Mouse (Mus musculus) c-Kit-negative CD71-positive TER-119-positive erythroid progenitor cells, embryonic 14.5 days (primary cell): ENCODE data around the gene Fam118a.
"Not testable (repeated sequence)": the region's sequence is repeated elsewhere in the genome, so short reads cannot be mapped to it uniquely, and the experiment has no call there.

ENCODE experiments used
- DNase-seq: peaks from one replicate; pipeline ENCODE4 v3.0.0-alpha.2; 2013; ENCODE audit warnings: low read depth, low spot score

Gene Fam118a

DNA sequence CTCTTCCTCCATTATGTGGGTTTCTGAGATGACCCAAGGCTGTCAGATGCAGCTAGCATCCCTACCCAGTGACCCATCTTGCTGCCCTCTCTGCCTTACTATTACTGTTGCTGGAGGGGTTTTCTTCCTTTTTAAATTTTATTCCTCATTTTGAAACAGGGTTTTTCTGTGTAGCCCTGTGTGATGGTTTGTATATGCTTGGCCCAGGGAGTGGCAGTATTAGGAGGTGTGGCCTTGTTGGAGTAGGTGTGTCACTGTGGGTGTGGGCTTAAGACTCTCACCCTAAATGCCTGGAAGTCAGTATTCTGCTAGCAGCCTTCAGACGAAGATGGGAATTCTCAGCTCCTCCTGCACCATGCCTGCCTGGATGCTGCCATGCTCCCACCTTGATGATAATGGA is at the start of gene Fam118a:
TSS of gene Fam118a (plus strand) at position 301 of the 400 bp plus-strand sequence.
- DNase-seq = not testable (repeated sequence)

DNA sequence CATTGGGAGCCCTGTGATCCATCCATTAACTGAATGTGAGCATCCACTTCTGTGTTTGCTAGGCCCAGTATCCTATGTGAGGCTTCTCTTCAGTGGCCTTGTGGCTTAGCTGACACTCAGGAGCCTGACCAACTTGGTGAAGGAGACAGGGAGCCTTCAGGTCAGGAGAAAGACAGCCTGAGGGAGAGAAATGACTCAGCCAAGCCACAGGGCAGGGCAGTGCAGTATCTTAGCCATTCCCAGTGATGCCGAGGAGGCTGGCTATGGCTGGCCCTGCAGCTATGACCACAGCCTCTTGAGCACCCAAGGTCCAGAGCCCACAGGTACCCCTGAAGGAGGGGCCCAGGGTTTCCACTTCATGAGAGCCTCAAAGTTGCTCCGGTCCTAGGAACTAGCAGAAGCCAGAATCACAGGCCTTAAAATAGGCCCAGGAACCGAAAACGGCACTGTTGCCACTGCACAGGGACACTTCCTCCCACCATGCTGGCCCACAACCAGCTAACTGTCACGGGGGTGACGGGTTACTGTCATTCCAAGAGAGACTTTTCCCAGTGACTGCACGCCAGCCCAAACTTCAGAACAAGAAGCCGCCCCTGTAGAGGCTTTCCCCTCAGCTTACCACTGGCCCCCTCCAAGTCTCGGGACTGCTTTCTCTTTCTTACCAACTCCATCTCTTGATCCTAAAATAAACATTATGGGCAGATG is 47.0 kb upstream of the Fam118a start:
- no peak for DNase-seq

DNA sequence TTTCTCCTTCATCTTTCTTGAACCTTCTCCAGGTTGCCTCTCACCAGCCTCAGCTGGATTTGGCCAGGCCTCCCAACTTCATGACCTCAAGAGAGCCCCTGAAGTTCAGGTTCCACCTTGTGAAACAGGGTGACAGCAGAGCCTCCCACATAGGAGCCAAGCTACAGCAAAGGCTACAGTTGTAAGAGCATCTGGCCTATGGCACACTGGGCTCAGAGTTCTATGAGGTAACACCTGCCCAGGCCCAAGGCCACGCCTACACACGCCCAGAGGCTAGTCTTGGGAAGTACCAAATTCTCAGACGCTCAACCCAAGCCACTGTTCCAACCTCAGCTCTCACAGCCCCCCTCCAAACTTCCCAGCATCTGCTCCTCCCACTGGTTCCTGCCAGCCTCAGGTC is 45.9 kb upstream of the Fam118a start:
- no peak for DNase-seq

DNA sequence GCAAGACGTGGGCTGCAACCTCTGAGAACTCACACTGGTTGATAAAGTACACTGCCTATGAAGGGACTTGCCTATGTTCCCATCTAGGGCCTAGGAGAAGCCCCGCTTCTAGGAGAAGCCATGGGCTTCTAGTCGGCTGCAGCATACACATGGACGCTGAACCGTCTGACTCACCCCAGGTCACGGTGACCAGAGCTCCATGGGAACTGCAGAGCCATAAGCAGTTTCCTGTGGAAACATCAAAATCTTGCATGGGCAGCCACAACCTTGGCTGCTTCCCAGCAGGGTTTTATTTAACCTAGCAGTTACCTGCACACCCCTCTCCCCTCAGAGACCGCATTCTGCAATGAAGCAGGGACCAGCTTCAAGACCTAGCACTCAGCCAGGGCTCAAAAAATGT is 45.0 kb upstream of the Fam118a start:
- no peak for DNase-seq

DNA sequence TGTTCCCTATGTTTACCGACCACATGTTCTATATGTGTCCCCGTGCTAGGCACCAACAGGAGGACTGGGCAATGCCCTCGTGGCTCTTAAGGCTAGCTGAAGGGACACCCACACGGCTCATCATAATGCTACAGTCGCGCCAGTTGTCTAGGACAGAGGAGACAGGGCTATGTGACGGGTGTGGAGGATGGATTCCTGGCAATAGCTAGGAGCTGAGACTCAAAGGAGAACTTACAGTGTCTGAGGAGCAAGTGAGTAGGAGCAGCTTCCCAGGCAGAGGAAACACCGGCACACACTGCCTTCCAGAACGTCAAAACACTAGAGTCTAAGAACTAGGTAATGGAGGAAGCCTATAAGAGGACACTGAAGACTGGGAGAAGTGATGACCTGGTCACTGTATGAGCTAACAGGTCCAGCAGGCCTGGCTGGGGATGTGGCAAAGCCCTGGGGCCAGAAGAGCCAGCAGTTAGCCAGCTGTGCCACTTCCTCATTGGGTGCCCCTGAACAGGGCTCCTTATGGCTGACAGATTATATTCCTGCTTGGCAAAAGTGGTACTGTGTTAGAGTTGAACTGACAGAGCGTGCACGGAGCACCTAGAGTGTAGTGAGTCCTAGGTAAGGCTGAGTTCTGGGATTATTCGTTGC is 43.1 kb upstream of the Fam118a start:
- no peak for DNase-seq

DNA sequence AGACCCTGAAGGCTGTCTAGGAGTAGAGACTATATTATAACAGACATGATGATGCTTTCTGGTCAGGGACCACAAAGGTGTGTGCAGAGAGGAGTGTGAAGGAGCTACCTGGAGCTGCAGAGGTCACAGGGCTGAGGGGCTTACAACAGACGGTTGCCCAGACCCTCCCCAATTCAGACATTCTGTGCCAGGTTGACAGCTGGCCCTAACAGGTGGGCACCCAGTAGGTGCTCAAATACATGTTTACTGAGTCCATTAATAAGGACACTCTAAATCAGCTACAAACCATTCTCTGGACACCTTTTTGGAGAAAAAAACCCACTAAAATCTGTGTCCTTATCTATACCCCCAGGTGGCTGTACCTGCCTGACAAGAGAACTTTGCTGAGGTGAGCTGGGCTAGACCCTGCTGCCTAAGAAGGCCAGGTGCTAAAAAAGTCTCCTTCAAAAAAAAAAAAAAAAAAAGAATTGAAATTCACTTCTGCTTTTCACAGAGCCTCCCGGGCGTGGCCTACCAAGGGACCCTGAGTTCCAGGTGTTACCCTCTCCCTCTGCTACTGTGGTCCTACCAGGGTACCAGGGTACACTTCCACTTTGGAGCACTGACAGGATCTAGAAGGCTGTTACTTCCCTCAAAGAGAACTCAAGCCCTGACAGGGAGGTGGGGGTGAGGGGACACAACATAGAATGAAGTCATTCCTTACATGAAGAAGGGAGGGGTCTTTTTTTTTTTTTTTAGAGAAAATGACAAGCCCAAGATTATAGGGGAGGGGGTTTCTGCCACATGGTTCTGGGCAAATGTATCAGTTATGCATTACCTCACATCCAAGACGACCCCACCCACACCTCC is 42.4 kb upstream of the Fam118a start:
- DNase-seq = no peak

DNA sequence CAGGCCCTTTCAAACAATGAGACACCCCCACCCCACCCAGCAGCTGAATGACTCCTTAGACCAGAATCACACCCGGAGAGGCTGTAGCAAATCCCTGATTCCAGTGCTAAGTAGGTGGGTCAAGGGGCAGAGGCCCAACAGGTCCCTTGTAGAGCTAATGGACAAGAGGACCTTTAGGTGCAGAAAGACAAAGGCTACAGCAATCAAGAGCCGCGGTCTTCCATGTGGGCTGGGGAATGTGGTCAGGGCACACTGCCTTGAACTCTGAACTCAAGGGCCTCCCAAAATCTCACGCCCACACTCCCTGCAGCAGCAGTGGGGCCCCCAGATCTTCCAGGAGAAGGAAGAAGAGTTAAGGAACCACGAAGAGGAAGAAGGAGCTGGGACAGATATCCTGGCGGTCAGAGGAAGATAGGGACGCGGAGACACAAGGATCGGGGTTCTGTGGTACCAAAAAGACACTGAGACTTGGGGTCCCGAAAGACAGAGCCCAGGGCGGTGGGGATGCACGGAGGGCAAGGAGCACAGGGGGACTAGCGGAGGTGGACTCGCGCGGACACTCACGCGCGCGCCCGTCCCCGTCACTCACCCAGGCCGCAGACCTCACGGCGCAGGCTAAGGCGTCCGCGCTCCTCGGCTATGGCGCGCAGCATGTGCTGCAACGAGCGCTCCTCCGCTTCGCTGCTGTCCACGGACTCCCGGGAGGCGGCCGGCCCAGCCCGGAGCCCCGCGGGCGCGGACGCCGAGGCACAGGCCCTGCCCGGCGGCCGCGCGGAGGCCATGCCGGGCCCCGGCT is 41.5 kb upstream of the Fam118a start:
- DNase-seq = no peak

DNA sequence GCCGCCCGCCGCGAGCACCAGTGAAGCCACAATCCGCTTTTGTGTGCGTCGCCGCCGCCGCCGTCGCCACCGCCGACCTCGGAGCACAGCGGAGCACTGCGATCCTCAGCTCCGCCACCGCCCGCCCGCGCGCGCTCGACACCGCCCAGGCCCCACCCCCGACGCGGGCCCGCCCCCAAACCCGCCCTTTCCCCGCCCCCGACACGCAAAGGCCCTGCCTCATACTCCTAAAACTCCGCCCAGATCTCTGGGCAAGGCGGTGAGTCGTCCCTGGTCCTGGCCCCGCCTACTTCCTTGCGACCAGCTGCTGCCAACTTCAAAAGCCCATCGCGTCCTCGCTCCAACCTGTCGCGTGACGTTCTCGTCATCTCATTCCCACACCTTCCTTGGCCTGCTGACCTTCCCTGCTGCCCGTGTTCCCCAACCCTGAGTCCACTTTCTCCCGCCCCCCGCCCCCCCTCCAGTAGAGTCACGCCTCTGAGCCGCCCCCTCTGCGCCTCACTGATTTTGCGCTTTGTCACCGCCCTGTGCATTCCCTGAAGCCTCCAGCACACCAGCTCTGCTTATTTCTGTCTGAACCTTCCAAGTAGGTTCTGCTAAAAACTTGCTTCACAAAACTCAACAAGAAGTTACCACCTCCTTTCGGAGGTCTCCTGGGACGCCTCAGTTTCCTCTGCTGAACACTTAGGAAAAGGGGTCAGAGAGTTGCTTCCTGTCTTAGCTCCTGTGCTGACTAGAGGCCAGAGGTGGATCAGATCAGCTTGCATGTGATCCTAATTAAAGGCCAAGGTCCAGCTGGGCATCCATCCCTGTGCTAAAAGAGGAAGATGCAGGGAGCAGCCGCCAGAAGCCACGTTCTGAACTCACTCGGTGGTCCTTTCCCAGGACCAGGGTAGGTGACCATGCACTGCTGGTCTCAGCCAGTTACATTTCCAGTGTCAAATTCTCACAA is 40.6 kb upstream of the Fam118a start, which contains the start of gene 5031439G07Rik:
TSS of gene 5031439G07Rik (minus strand) at position 678 of the 952 bp plus-strand sequence.
- peak; percentile 78 for DNase-seq

DNA sequence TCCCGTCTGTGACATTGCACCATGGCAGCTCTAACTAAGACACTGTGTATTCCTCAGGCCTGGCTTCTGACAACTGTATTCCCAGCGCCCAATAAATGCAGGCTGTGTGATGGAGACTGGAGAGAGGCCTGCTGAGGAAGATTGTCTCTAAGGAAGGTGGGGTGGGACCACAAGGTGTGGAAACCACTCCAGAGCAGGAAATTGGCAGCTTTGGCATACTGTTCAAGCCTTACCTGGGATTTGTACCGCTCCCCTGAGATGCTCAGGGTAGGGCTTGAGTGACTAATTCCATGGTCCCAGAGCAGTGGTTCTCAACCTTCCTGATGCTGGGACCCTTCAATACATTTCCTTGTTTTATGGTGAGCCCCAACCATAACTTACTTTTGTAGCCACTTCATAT is 39.6 kb upstream of the Fam118a start:
- no peak for DNase-seq

DNA sequence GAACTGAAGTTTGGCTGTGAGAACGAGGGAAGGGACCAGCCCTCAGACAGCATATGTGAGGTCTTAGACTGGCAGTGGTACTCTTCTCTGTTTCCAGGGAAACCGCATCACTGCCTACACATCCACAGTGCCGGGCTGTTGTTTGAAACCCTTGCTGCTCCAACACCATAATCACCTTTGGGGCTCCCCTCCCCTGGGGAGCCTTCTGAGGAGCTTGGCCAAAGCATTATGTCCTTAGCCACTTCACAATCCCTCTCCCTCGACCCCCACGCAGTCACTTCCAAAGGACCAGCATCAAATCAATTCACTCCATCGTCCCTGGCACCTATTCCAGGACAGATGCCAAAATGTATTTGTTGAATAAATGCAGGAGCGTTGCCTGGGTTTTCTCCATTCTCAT is 39.0 kb upstream of the Fam118a start:
- no peak for DNase-seq

DNA sequence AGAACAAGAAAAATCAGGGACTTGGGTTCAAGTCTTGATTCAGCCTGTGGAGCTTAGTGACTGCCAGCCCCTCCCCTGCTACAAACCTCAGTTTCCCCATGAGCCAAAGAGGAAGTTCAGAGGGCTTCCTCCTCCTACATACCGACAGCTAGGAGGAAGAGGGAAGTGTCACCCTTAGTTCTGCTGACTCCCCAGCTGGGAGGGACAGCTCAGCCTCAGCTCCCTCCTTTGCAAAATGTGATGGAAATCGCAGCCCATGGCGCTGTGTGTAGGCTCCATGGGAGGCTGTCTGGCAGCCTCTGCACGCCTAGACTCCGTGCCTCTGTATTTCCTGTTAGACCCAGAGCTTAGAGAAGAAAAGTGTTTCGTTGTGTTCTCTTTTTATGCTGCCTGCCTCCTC is 34.2 kb upstream of the Fam118a start:
- no peak for DNase-seq

DNA sequence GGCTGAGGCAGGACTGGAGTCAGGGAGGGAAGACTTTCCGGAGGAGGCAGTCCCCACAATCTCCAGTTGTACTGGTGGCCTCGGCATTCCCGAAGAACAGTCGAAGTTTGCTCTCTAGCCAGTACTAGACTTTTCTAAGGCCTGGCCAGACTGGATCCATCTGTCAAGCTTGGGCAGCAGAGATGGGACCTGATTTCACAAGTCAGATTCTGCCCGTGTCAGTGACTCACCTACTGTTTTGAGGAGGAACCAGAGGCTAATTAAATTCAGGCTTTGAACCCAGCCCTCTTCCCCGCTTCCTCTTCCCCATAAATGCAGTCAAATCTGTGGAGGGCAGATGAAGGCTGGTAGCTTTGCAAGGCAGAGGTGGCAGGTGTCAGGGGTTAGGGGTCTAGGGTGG is 33.7 kb upstream of the Fam118a start:
- no peak for DNase-seq

DNA sequence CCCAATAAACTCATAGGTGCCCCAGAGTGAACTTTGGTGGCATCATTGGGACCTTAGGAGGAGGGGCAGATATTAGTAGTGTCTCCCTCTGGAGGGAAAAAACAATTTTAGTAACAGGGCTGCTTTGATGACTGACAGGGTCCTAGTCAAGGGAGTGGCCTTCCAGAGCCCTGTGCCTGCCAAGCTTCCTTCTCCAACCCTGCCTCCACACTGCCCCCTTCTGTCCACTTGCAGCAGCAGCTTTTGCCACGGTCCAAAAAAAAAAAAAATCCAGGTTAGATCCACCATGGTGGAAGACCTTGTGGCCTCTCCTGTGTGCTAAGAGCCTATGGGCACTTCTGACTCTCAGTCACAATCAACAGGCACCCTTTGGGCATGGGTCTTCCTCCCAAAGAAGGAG is 32.8 kb upstream of the Fam118a start:
- DNase-seq = peak; percentile 12

DNA sequence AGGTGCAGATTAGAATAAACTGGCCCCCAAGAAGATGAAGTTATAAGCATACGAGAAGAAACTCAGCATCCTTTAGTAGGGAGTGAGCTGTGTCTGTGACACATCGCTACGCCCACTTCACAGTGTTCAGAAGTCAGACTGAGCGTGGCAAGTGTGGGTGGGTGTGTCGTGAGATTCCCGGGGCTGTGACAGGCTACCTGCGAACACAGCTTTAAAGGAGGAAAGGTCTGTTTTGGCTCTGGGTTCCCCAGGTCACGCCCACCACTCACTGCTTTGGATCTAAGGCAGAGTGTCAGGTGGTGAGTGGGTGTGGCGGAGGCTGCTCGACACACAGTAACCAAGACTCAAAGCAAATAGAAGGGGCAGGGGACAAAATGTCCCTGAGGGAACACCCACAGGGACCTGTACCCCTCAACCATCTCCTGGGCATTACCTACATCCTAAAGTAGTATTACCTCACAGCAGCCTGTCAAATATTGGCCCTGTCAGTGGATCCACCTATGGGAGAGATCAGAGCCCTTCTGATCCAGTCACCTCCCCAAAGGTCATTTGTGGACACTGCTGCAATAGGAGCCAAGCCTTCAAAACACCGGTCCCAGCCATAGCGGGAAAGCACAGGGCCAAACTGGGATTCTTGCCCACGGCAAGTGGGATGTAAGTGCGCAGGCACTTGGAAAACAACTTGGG is 30.8 kb upstream of the Fam118a start:
- DNase-seq = no peak

DNA sequence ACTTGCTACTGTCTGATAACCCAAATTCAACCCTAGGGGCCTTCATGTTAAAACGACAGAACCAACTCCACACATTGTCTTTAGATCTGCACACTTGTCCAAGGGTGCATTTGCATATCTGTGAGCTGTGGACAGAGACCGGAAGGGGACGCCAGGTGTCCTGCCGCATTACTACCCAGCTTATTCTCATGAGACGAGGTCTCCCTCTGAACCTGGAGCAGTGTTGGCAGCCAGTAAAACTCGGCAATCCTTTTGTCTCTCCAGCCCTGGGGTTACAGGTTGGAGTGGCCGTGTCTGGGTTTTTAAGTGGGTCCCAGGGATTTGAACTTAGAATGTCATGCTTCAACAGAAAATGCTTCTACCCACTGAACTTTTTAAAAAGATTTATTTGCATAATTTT is 28.8 kb upstream of the Fam118a start:
- no peak for DNase-seq

DNA sequence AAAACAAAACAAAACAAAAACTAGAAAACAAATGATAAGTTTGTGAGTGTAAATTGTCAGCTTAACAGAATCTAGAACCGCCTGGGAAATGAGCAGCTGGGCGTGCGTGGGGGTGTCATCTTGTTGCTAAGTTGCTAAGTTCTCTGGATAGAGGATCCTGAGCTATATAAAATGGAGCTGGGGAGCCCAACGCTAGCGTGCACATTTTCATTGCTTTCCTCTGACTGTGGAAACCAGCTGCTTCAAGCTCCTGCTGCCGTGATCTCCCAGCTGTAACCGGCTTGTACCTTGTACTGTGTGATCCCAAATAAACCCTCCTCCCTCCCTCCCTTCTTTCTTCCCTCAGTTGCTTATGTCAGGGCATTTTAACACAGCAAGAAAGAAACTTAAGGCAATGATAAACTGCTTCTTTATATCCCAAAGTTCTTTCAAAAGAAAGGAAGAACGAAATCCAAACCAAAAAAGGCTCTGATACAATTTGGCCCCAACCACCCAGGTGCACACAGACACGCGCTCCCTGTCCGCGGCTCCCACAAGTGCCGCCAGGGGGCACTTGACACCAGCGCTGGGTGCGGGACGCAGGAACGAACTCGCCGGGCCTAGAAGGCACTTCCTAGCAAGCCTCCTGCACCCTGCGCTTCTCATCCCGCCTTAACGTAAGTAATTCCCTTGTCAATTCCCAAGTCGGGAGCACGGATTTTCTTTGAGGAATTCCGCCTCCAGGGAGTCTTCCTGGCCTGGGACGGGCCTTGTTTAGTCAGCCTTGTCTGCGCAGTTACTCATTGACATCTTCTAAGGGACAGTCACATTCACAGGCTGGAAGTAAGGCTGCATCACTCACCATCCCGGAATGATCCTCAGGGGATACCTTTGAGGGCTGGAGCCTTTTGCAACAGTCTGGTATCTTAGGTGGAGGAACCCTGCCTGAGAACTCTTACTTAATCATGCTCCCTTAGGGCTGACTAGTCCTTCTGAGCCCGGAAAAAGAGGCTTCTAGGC is 27.5 kb upstream of the Fam118a start:
- peak; percentile 25 for DNase-seq

DNA sequence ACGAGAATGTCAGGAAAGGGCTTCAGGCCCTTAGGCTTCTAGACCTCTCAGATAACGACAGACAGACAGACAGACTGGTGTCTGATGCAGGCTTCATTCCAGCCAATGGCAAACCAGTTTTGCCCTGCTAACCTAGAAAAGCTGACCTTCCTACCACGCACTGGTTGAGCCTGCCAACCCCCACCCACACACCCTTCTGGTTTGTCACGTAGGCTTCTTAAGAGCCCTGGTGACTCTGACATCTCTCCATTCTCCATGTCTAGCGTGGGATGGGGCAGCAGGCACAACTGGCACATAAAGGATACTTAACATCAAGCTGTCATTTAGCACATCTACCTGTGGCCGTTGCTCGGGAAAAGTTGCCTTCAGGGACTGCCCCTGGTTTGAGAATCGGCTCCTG is 19.1 kb upstream of the Fam118a start:
- no peak for DNase-seq

DNA sequence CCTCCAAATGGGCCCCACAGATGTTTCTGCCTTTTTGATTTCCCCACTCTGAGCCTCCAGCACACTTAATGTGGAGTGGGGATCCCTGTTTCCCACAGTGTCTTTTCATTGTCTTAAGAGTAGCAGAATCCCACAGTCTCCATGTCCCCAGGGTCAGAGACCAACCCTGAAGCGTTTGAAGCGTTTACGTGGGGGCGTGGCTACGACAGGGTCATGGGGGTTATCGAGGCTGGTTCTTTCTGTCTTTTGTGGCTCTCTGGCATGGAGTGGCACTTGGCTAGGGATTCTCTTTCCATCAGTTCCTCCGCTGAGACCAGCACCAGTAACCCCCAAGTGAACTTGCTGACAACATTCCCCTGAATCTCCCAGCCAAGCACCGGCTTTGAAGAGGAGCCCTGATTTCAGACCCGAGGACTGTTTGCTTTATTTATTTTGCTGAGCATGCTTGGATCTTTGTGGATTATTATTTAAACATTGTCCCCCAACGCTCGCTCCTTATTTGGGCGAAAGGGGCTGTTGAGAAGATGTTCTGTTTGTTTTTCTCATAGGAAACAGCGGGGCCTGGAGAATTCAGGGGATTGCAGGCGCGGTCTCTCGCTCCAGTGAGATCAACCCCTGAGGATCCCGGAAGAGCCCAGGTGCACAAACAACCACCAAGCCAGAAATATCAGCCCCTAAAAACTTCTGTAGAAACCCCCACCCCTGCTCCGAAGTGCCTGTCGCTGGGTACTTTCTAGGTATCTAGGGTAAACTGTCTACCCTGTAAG is 16.7 kb upstream of the Fam118a start:
- no peak for DNase-seq
